Mouse (Mus musculus) heart, embryonic 14.5 days (tissue): ENCODE measurements around the gene Grk6. TPM values are rescaled to one million over a fixed set of nuclear protein-coding genes. Genes with fewer than 3 reads are reported as not detected.

ENCODE experiments used
- ATAC-seq: fragments of 200-750 bp; cut with Nextera tagmentation; 2 replicates; pipeline ENCODE4 v1.8.0; 2017; ENCODE audit warnings: low read depth, moderate TSS enrichment; ENCODE audit not compliant: insufficient number of reproducible peaks, insufficient read depth, low FRiP score
- H3K27ac ChIP-seq, 2 experiments: fragments of 200-500 bp in 1 of 2; fragments of 300-500 bp in 1 of 2; sonication (generic) in 1 of 2; replicated peaks in 1 of 2; 2 replicates each; pipeline ENCODE4 v1.5.1; 2012 to 2014; ENCODE audit warnings: low read depth in 2 of 2, low read length in 2 of 2, control low read depth in 1 of 2, mild to moderate bottlenecking in 1 of 2, mixed read lengths in 1 of 2; ENCODE audit not compliant: control insufficient read depth in 1 of 2, insufficient read depth in 1 of 2
- H3K27me3 ChIP-seq: fragments of 300-500 bp; sonication (generic); 2 replicates; pipeline ENCODE4 v1.6.1; 2014; ENCODE audit warnings: mild to moderate bottlenecking, low read length, control low read depth; ENCODE audit not compliant: control insufficient read depth, insufficient read depth
- H3K36me3 ChIP-seq: fragments of 300-500 bp; sonication (generic); 2 replicates; pipeline ENCODE4 v1.6.1; 2014; ENCODE audit warnings: mild to moderate bottlenecking, control low read depth, low read length, mixed read lengths; ENCODE audit not compliant: control insufficient read depth, insufficient read depth
- H3K4me1 ChIP-seq, 2 experiments: fragments of 200-500 bp in 1 of 2; fragments of 300-500 bp in 1 of 2; sonication (generic) in 1 of 2; 2 replicates each; pipeline ENCODE4 v1.6.1; 2012 to 2014; ENCODE audit warnings: low read length in 2 of 2, control low read depth in 1 of 2, mixed read lengths in 1 of 2; ENCODE audit not compliant: control insufficient read depth in 2 of 2, insufficient read depth in 2 of 2
- H3K4me2 ChIP-seq: fragments of 300-500 bp; sonication (generic); 2 replicates; pipeline ENCODE4 v1.6.1; 2014; ENCODE audit warnings: mild to moderate bottlenecking, low read length
- H3K4me3 ChIP-seq, 2 experiments: fragments of 200-500 bp in 1 of 2; fragments of 300-500 bp in 1 of 2; sonication (generic) in 1 of 2; 2 replicates each; pipeline ENCODE4 v1.5.1; 2012 to 2014; ENCODE audit warnings: low read length in 2 of 2, mild to moderate bottlenecking in 2 of 2, control low read depth in 1 of 2, low read depth in 1 of 2, moderate library complexity in 1 of 2; ENCODE audit not compliant: control insufficient read depth in 1 of 2, insufficient read depth in 1 of 2
- H3K9ac ChIP-seq: fragments of 300-500 bp; sonication (generic); 2 replicates; pipeline ENCODE4 v1.6.1; 2014; ENCODE audit warnings: mild to moderate bottlenecking, low read length
- H3K9me3 ChIP-seq: fragments of 300-500 bp; sonication (generic); 2 replicates; pipeline ENCODE4 v1.6.1; 2016; ENCODE audit warnings: low read length, control low read depth; ENCODE audit not compliant: control insufficient read depth
- WGBS: fragments of 180-500 bp; shearing (Covaris S2); extraction: QIAGEN DNeasy Blood & Tissue Kit; methylation state at CpG from one replicate; pipeline ENCODE4 v1.1.7; 2014; 5-methylcytosine and 5-hydroxymethylcytosine counted together
- polyA plus RNA-seq: library from polyadenylated mRNA; unstranded; fragments of >200 nt; fragmentation: Nextera tagmentation; extraction: Ambion mirVana; gene quantifications from 2 replicates; pipeline ENCODE4 v1.2.1, GENCODE M21; 2014

Gene Grk6
- polyA plus RNA-seq, 1 experiment from 2014 or later: 23.6 TPM

DNA sequence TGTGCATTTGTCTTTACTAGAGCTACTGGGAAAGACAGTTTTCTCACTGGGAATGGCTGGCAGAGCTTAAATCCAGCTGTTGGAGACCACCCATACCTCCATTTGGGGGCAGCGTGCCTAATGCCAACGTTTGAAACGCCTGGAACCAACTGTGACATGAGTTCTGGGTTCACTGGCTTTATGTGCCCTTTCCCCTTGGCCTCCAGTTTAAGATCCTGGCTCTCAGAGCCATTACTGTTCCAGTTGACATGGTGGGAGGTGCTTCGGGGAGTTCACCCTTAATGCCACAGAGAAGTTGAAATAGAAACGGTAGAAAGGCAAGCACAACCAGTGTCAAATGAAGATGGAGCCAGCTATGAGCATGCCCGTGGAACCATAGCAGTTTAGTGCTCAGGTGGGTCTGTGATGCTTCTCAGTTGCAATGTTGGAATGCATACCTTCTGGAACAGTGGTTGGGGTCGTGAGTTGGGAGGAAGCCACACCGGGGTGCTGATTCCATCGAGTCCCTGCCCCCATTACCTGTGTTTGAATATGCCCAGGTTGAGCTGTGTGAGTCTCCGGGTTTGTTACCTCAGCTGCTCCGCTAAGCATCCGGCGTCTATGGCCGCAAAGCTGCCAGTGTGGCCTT, 18.6 kb downstream of the Grk6 start:
- no peaks in the 10 kb centered on the region for H3K9me3 ChIP-seq
- peak overlapping the region; percentile 98 for H3K4me2 ChIP-seq
- ATAC-seq: no peak
- H3K27ac ChIP-seq: no peak overlapping the region
- WGBS: 16% methylated on average over 14 of the region's 14 CpGs
- H3K9ac ChIP-seq: peak overlapping the region; percentile 76
- peaks cover 37% of the 10 kb centered on the region for H3K36me3 ChIP-seq
- peak overlapping the region; percentile 57 to 61 for H3K4me3 ChIP-seq
- H3K4me1 ChIP-seq: peaks cover 3 to 14% of the 10 kb centered on the region in 2 experiments; a peak in 3 of 4 replicates
- peaks cover 17% of the 10 kb centered on the region for H3K27me3 ChIP-seq

DNA sequence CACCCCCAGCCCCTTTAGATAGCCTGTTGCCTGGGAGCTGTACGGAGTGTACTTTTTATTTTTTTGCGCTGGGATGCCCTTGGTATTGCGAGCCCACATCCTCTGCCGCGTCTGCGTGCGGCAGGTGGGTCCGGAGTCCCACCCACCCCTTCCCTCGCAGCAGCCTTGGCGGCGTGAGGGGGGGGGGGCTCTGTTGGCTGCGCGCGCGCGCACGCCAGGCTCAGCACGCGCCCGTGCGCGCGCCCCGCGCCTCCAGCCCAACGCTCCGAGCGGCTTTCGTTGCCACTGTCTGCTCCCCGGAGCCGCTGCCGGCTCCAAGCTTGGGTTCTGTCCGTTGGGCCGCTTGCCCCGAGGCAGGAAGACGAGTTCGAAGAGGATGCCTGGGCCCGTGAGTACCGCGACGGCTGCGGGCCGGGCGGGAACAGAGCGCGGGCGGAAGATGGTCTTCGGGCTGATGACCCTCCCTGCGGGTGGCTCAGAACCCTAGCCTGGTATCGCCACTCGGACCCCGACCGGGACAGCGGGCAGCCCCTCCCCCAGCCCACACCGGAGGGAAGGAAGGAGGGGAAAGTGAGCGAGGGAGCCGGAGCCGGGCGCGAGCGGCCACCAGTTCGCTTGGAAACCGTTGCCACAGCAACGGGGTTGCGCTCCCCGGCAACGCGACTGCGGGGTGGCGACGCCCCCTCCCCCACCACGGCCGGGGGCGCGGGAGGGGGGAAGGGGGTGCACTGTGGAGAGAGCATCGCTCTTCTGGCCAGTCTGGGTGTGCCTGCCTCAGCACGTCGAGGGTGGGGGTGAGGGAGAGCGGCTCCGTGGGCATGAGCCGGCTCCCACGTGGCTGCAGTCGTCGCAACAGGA, 19.4 kb downstream of the Grk6 start, which contains the start of gene Prr7:
Prr7 (plus strand) TSS at position 241 of the 858 bp plus-strand sequence.
- peak; percentile 27; the same call in 1 of the 2 replicates for ATAC-seq
- under 1% methylated on average over 67 of the region's 84 CpGs for WGBS
- Histone ChIP-seq H3K4me3 (peak within 1 kb of the TSS; percentile 57 to 61), H3K4me1 (peaks cover 3 to 14% of the 10 kb centered on the region in 2 experiments; a peak in 3 of 4 replicates), H3K27me3 (peaks cover 24% of the 10 kb centered on the region), H3K4me2 (peak within 1 kb of the TSS; percentile 98), H3K9ac (peak within 1 kb of the TSS; percentile 76), H3K36me3 (peaks cover 29% of the 10 kb centered on the region), H3K27ac (no peak within 1 kb of the TSS), H3K9me3 (no peaks in the 10 kb centered on the region)

DNA sequence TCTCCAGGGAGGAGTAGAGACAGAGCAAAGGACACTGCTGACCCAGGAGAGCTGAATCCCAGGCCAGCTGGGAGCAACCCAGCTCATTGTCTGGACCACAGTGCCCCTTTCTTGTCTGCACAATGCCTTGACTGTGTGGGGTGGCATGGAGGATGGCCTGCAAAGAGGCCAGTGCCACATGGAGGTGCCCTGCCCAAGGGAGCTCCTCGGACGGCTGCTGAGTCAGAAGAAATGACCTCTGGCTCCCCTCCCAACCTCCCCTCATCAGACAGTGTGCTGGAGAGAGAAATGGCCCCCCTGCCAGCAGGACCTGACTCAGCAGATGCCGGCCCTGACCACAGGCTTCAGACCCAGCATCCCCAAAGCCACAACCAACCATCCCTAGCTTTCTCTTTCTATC, 20.3 kb downstream of the Grk6 start:
- 29% methylated on average over 3 of the region's 3 CpGs for WGBS
- H3K9me3 ChIP-seq: no peaks in the 10 kb centered on the region
- H3K4me3 ChIP-seq: no peak overlapping the region
- H3K27ac ChIP-seq: no peak overlapping the region
- H3K27me3 ChIP-seq: peaks cover 33% of the 10 kb centered on the region
- no peak for ATAC-seq
- H3K9ac ChIP-seq: no peak overlapping the region
- H3K4me2 ChIP-seq: no peak overlapping the region
- H3K4me1 ChIP-seq: peaks cover 3 to 14% of the 10 kb centered on the region in 2 experiments; a peak in 3 of 4 replicates
- peaks cover 20% of the 10 kb centered on the region for H3K36me3 ChIP-seq

DNA sequence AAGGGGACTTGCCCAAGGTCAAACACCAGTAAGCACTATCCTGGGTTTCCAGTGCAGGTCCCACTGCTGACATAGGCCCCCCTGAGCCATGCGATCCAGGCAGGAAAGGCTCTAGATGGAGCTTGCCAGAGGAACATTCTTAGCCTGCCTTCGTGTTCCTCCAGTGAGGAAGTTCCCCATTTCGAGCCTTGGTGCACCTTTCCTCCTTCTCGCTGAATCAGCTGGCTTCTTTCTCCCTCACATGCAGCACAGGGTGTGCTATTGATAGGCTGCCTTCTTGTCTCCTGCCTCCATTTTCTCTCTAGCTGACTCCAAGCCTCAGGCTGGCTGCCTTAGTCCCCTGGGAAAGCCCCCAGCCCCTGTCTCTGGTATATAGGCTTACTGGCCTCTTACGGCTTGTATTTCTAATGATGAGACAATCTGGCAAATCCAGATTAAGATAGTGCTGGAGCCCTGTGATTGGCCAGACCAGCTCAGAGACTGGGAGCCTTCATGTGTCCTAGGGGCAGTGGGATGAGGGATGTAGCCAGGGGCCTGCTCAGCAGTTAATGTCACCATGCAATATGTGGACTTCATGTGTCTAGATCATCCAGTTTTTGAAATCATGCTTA, 21.1 kb downstream of the Grk6 start:
- Histone ChIP-seq H3K4me2 (no peak overlapping the region), H3K4me1 (peaks cover 3 to 17% of the 10 kb centered on the region in 2 experiments; a peak in 3 of 4 replicates), H3K9me3 (no peaks in the 10 kb centered on the region), H3K9ac (no peak overlapping the region), H3K27ac (no peak overlapping the region), H3K36me3 (peaks cover 13% of the 10 kb centered on the region), H3K27me3 (peaks cover 40% of the 10 kb centered on the region), H3K4me3 (no peak overlapping the region)
- ATAC-seq: no peak
- 63% methylated on average over 5 of the region's 5 CpGs for WGBS

DNA sequence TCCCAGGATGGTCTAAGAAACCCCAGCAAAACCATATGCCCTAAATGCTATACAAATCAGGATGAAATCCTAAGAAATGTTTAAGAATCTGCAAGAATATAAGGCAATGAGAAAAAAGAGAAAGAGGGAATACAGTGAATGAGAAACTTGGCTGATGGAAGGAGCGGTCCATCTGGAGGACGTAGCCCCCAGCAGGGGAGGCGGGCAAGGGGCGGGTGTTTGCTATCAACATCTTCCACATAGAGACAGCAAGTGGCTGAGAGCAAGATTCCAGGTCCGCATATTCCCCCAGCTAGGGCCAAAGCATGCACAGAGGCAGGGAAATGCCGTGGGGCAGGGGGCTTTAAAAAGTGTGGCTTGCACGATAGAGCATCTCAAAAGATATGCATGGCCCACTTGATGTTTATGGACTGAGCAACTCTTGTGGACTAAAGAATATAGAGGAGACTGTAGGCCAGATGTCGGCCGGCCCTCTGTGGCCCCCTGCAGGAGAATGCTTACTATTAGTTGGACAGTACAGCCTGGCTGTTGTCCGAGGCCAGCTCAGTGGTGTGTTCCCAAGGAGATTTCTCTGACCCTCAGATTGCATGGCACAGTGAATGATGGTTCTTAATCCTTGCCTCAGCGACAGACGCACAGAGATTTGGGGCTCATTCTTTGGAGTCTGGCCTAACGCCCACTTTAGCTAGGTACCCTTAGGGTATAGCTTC, 24.1 kb downstream of the Grk6 start:
- no peak for ATAC-seq
- Histone ChIP-seq H3K4me2 (no peak overlapping the region), H3K27me3 (peaks cover 49% of the 10 kb centered on the region), H3K27ac (no peak overlapping the region), H3K4me3 (no peak overlapping the region), H3K9ac (no peak overlapping the region), H3K9me3 (no peaks in the 10 kb centered on the region), H3K4me1 (peaks cover 9 to 30% of the 10 kb centered on the region in 2 experiments; a peak in 3 of 4 replicates), H3K36me3 (peaks cover 6% of the 10 kb centered on the region)
- 31% methylated on average over 13 of the region's 13 CpGs for WGBS

DNA sequence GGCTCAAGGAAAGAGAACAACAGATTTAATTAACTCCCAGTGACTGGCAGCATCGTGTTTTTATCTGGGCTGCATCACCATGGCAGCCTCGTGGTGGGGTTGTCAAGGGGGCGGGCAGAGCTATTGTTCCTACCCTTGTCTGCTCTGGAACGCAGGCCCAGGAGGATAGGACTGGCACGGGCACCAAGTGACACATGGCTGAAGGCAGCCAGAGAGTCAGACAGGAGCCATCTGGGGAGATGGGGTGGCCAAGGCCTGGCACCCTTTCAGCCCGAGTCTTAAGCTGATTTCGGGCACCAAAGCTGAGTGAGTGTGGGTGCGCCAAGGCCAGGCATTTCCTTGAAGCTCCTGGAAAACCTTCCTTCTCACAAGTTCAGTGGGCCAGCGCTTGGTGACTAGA, 25.5 kb downstream of the Grk6 start:
- WGBS: 70% methylated on average over 9 of the region's 9 CpGs
- no peak overlapping the region for H3K4me3 ChIP-seq
- peaks cover 59% of the 10 kb centered on the region for H3K27me3 ChIP-seq
- H3K4me2 ChIP-seq: no peak overlapping the region
- H3K4me1 ChIP-seq: peaks cover 9 to 22% of the 10 kb centered on the region in 2 experiments; a peak in 3 of 4 replicates
- no peak for ATAC-seq
- no peak overlapping the region for H3K27ac ChIP-seq
- H3K36me3 ChIP-seq: peaks cover 20% of the 10 kb centered on the region
- no peaks in the 10 kb centered on the region for H3K9me3 ChIP-seq
- no peak overlapping the region for H3K9ac ChIP-seq
